8 mouse cellular contexts compared by ENCODE assay signal in the genomic region with DNA sequence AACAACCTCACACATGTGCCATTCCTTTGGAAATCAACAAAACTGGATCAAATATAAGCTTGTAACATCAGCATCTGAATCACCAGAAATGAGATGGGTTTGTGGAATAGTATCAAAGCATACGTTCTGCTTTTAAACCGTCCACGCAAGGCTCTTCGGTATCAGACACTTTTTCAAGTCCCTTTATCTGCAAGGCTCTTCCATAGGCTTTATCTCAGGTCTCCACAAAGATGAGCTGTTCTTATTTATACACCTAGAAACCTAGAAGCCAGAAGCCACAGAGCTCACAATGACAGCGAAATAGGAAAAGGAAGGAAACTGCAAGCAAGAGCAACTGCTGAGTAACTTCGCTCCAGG. TPM values are rescaled to one million over a fixed set of nuclear protein-coding genes. Genes with fewer than 3 reads are reported as not detected.
DNase-seq lines count a peak whose midpoint lies in the region; ATAC-seq and TF ChIP-seq lines count a peak whose summit lies in the region.

No protein-coding gene starts in this region.

- H3K27me3 ChIP-seq in heart, embryonic 12.5 days (replicated peaks): no peaks in the 10 kb centered on the region
- H3K27me3 ChIP-seq in ES-Bruce4 (ENCODE audit: control insufficient read depth, insufficient read depth, low read length, poor library complexity, severe bottlenecking): no peaks in the 10 kb centered on the region
- H3K27me3 ChIP-seq in forebrain, embryonic 15.5 days: peaks cover 4% of the 10 kb centered on the region; the same call in 1 of the 2 replicates
- H3K27me3 ChIP-seq in liver, embryonic 15.5 days: no peaks in the 10 kb centered on the region

- peak overlapping the region; percentile 93 for H3K4me2 ChIP-seq in heart, embryonic 12.5 days
- H3K4me2 ChIP-seq in forebrain, embryonic 15.5 days (replicated peaks): peak overlapping the region; percentile 88
- H3K4me2 ChIP-seq in liver, embryonic 15.5 days: peak overlapping the region; percentile 100

- 41% methylated on average over 6 of the region's 6 CpGs for WGBS in heart, embryonic 12.5 days
- WGBS in forebrain, embryonic 15.5 days: 75% methylated on average over 6 of the region's 6 CpGs
- WGBS in liver, embryonic 15.5 days (ENCODE audit: insufficient replicate concordance): 13% methylated on average over 6 of the region's 6 CpGs

- H3K9ac ChIP-seq in heart, embryonic 12.5 days: peak overlapping the region; percentile 93; the same call in 1 of the 2 replicates
- peak overlapping the region; percentile 93 for H3K9ac ChIP-seq in ES-Bruce4 (ENCODE audit: low read depth, poor library complexity, severe bottlenecking)
- H3K9ac ChIP-seq in forebrain, embryonic 15.5 days (replicated peaks): no peak overlapping the region
- peak overlapping the region; percentile 98 for H3K9ac ChIP-seq in liver, embryonic 15.5 days

- H3K4me3 ChIP-seq in heart, embryonic 12.5 days: peak overlapping the region; percentile 93
- H3K4me3 ChIP-seq in ES-Bruce4 (ENCODE audit: low read depth, low read length): peak overlapping the region; percentile 79
- H3K4me3 ChIP-seq in forebrain, embryonic 15.5 days: peak overlapping the region; percentile 90
- peak overlapping the region; percentile 95 for H3K4me3 ChIP-seq in liver, embryonic 15.5 days (replicated peaks)

- H3K4me1 ChIP-seq in heart, embryonic 12.5 days (replicated peaks): peaks cover 56% of the 10 kb centered on the region
- no peaks in the 10 kb centered on the region for H3K4me1 ChIP-seq in ES-Bruce4 (ENCODE audit: control insufficient read depth, insufficient read depth, low read length)
- H3K4me1 ChIP-seq in forebrain, embryonic 15.5 days: peaks cover 38% of the 10 kb centered on the region
- H3K4me1 ChIP-seq in liver, embryonic 15.5 days (replicated peaks): peaks cover 65% of the 10 kb centered on the region

- H3K27ac ChIP-seq in heart, embryonic 12.5 days (ENCODE audit: poor library complexity, severe bottlenecking): peak overlapping the region; percentile 28
- H3K27ac ChIP-seq in ES-Bruce4 (ENCODE audit: insufficient read depth, low read length): no peak overlapping the region
- no peak overlapping the region for H3K27ac ChIP-seq in forebrain, embryonic 15.5 days (replicated peaks)
- H3K27ac ChIP-seq in liver, embryonic 15.5 days (replicated peaks): peak overlapping the region; percentile 96

- TF ChIP-seq EP300 in ES-Bruce4 (IDR thresholded peaks at IDR 0.05; ENCODE audit: insufficient read depth, low read depth, low read length): no peak

- ATAC-seq in heart, embryonic 12.5 days (ENCODE audit: insufficient number of reproducible peaks, low FRiP score): no peak
- ATAC-seq in forebrain, embryonic 15.5 days (replicated peaks): no peak
- no peak for ATAC-seq in liver, embryonic 15.5 days (ENCODE audit: insufficient read depth)

- no peak for DNase-seq in heart, postnatal 10 days
- no peak for DNase-seq in adrenal gland, adult 18-20 months (ENCODE audit: low spot score in 2 of 2)
- DNase-seq in layer of hippocampus, postnatal 25 days (ENCODE audit: extremely low spot score in 1 of 2, low spot score in 1 of 2): no peak
- DNase-seq in cerebellum, adult 8-10 months: no peak

- TF ChIP-seq POLR2A in ES-Bruce4 (IDR thresholded peaks at IDR 0.05; ENCODE audit: insufficient read depth, low read length): no peak

- peaks cover 15% of the 10 kb centered on the region; the same call in 1 of the 2 replicates for H3K36me3 ChIP-seq in heart, embryonic 12.5 days
- peaks cover 4% of the 10 kb centered on the region; the same call in 1 of the 2 replicates for H3K36me3 ChIP-seq in ES-Bruce4 (ENCODE audit: control insufficient read depth, insufficient read depth, low read length, poor library complexity, severe bottlenecking)
- H3K36me3 ChIP-seq in forebrain, embryonic 15.5 days: no peaks in the 10 kb centered on the region
- H3K36me3 ChIP-seq in liver, embryonic 15.5 days (replicated peaks): peaks cover 60% of the 10 kb centered on the region

- H3K9me3 ChIP-seq in heart, embryonic 12.5 days (replicated peaks): no peaks in the 10 kb centered on the region
- no peaks in the 10 kb centered on the region for H3K9me3 ChIP-seq in ES-Bruce4 (replicated peaks; ENCODE audit: control insufficient read depth, insufficient read depth, low read length, poor library complexity, severe bottlenecking)
- no peaks in the 10 kb centered on the region for H3K9me3 ChIP-seq in forebrain, embryonic 15.5 days
- H3K9me3 ChIP-seq in liver, embryonic 15.5 days (replicated peaks): no peaks in the 10 kb centered on the region

- no peak for TF ChIP-seq CTCF in ES-Bruce4 (IDR thresholded peaks at IDR 0.05; ENCODE audit: low read depth, low read length)

- intact Hi-C loops in heart, postnatal 10 days (cut with DNase I): loop anchor here (5.0 kb wide), 1 partner anchor 241 kb away; no protein-coding TSS in a partner anchor

RNA-seq across cellular contexts. Expression of gene Foxo3, which starts 3.2 kb away (rescaled TPM):
- polyA plus RNA-seq in heart, embryonic 12.5 days (2016; fragmentation: Nextera tagmentation; extraction: Ambion mirVana): 4.5 and 5.8 TPM in 2 replicates
- total RNA-seq in heart, postnatal 10 days (2021): 10 to 100 TPM; 44.1 to 68.3 TPM
- 42.1 and 44.9 TPM in 2 replicates for polyA plus RNA-seq in ES-Bruce4 (2011; ENCODE audit: insufficient read depth, insufficient read length, low read depth, missing spikeins)
- polyA plus RNA-seq in forebrain, embryonic 15.5 days (2015; fragmentation: Nextera tagmentation; extraction: Ambion mirVana): 4.6 and 5.3 TPM in 2 replicates
- polyA plus RNA-seq in liver, embryonic 15.5 days (2015; fragmentation: Nextera tagmentation; extraction: Ambion mirVana): 15.1 and 15.9 TPM in 2 replicates
- 10 to 100 TPM; 48.9 to 63.3 TPM for total RNA-seq in adrenal gland, adult 18-20 months (2021)
- 10 to 100 TPM; 39.5 to 46.7 TPM for total RNA-seq in layer of hippocampus, postnatal 25 days (2021)

Comparison
In these comparisons a context has a peak if more than half of its experiments do, and no peak if none do; other contexts are left out.
1. H3K27ac ChIP-seq: peak in heart, embryonic 12.5 days (single experiment) and liver, embryonic 15.5 days (single experiment); none in ES-Bruce4 (single experiment) and forebrain, embryonic 15.5 days (single experiment).
2. Peak in every context shown above with its lines, with median percentiles within 50 percentile points of each other: H3K4me2 ChIP-seq and H3K4me3 ChIP-seq.